Mouse (Mus musculus): ENCODE measurements around the gene Rab22a. TPM values are rescaled to one million over a fixed set of nuclear protein-coding genes. Genes with fewer than 3 reads are reported as not detected.

The Rab22a gene
- polyA plus RNA-seq, 2 experiments: 3.7 to 13.2 TPM

DNA sequence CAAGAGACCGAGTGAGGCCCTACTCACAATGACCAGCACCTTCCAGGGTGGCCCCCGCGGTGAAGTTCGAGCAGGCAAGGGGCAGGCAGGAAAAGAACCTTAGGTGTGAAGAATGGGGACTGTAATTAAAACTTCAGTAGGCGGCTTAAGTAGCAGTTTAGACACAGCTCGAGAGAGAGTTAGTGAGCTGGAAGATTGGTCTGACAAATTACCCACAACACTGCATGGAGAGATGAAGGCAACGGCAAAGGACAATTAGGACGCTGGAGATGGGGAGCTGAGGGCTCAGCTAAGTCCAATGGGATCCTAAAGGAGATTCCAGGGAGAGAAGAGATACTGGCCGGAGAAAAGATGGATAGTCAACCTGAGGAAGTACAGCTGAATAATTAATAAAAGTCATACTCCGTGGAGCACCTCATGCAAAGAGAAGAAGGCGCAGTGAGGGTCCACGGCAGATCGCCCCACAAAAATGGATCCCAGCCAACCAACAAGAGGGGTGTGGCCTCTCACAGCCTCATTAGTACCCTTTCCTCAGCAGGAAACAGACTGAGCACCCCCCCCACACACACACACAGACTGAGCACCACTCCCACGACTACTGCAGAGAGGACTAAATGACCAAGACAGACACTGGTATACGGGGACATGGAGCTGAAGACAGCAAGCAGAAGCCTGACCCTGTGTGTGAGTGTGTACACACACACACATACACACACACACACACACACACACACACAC is 17.1 kb upstream of the Rab22a start:
- TF ChIP-seq CTCF (IDR thresholded peaks at IDR 0.05; ENCODE audit: low read depth) (no peak), EP300 (IDR thresholded peaks at IDR 0.05; ENCODE audit: low read depth) (no peak)
- H3K9ac ChIP-seq (replicated peaks): no peak overlapping the region
- WGBS (ENCODE audit: insufficient replicate concordance): 71% methylated on average over 15 of the region's 15 CpGs
- no peaks in the 10 kb centered on the region for H3K4me1 ChIP-seq (replicated peaks; ENCODE audit: control insufficient read depth in 2 of 2, insufficient read depth in 2 of 2, low read length in 1 of 2)
- no peak overlapping the region for H3K4me2 ChIP-seq (ENCODE audit: low read depth)
- no peak overlapping the region for H3K27ac ChIP-seq
- H3K4me3 ChIP-seq (ENCODE audit: insufficient read depth in 1 of 2, low read depth in 2 of 2, low read length in 2 of 2): no peak overlapping the region
- ATAC-seq (ENCODE audit: insufficient read depth) (no peak), DNase-seq (ENCODE audit: low read depth in 3 of 3, low spot score in 3 of 3) (no peak)
- H3K36me3 ChIP-seq (replicated peaks; ENCODE audit: control insufficient read depth, insufficient read depth, low read depth): no peaks in the 10 kb centered on the region
- H3K27me3 ChIP-seq (ENCODE audit: control insufficient read depth, insufficient read depth, low read length): no peaks in the 10 kb centered on the region
- no peaks in the 10 kb centered on the region for H3K9me3 ChIP-seq (ENCODE audit: control insufficient read depth, low read length)

DNA sequence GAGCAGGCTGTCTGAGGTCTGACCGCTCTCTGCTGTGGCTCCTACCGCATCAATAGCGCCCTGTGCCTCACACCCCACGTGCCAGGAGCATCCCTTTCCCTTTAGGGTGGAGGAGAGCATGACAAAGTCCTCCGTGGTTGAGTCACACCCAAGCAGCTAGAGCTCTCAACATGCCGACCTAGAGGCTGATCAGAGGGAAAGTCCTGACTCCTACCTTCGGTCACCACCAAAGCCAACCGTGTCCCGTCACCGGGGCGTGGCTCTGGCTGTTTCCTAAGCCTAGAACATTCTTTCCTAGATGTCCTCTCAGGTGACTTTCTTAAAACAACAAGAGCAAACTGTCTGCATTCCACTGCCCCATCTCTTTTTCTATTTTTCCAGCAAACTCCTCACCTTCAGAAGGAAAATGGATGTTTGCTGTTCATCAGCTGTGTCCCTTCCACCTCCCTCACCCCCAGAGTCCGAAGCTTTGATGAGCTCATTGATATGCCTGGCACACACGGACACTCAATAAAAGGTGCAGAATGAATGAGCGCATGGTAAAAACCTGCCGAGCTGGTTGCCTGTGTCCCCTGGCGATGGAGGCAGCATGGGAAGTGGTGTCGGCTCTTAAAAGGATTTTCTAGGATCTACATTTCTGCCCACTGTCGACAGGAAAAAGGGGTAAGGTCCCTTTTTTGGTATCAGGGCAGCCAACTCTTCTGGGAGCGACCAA is 12.2 kb upstream of the Rab22a start:
- no peaks in the 10 kb centered on the region for H3K9me3 ChIP-seq (ENCODE audit: control insufficient read depth, low read length)
- H3K9ac ChIP-seq (replicated peaks): no peak overlapping the region
- WGBS (ENCODE audit: insufficient replicate concordance): 74% methylated on average over 19 of the region's 19 CpGs
- ATAC-seq (ENCODE audit: insufficient read depth) (no peak), DNase-seq (ENCODE audit: low read depth in 3 of 3, low spot score in 3 of 3) (no peak)
- TF ChIP-seq CTCF (IDR thresholded peaks at IDR 0.05; ENCODE audit: low read depth) (no peak), EP300 (IDR thresholded peaks at IDR 0.05; ENCODE audit: low read depth) (no peak)
- no peak overlapping the region for H3K4me2 ChIP-seq (ENCODE audit: low read depth)
- H3K27ac ChIP-seq: no peak overlapping the region
- H3K4me1 ChIP-seq (replicated peaks; ENCODE audit: control insufficient read depth in 2 of 2, insufficient read depth in 2 of 2, low read length in 1 of 2): no peaks in the 10 kb centered on the region
- H3K4me3 ChIP-seq (ENCODE audit: insufficient read depth in 1 of 2, low read depth in 2 of 2, low read length in 2 of 2): no peak overlapping the region
- H3K36me3 ChIP-seq (replicated peaks; ENCODE audit: control insufficient read depth, insufficient read depth, low read depth): no peaks in the 10 kb centered on the region
- H3K27me3 ChIP-seq (ENCODE audit: control insufficient read depth, insufficient read depth, low read length): no peaks in the 10 kb centered on the region

- no peak overlapping the region for H3K4me3 ChIP-seq (ENCODE audit: insufficient read depth in 1 of 2, low read depth in 2 of 2, low read length in 2 of 2)
- 65% methylated on average over 10 of the region's 10 CpGs for WGBS (ENCODE audit: insufficient replicate concordance)
- DNase-seq (ENCODE audit: low read depth in 3 of 3, low spot score in 3 of 3) (no peak), ATAC-seq (ENCODE audit: insufficient read depth) (no peak)
- H3K36me3 ChIP-seq (replicated peaks; ENCODE audit: control insufficient read depth, insufficient read depth, low read depth): no peaks in the 10 kb centered on the region
- peaks cover 0 to 9% of the 10 kb centered on the region in 2 experiments; a peak in 2 of 4 replicates for H3K4me1 ChIP-seq (replicated peaks; ENCODE audit: control insufficient read depth in 2 of 2, insufficient read depth in 2 of 2, low read length in 1 of 2)
- no peak overlapping the region for H3K4me2 ChIP-seq (ENCODE audit: low read depth)
- no peak overlapping the region for H3K9ac ChIP-seq (replicated peaks)
- no peak for TF ChIP-seq EP300 (IDR thresholded peaks at IDR 0.05; ENCODE audit: low read depth)
- no peak for TF ChIP-seq CTCF (IDR thresholded peaks at IDR 0.05; ENCODE audit: low read depth)
- no peaks in the 10 kb centered on the region for H3K9me3 ChIP-seq (ENCODE audit: control insufficient read depth, low read length)
- H3K27ac ChIP-seq: no peak overlapping the region
- H3K27me3 ChIP-seq (ENCODE audit: control insufficient read depth, insufficient read depth, low read length): no peaks in the 10 kb centered on the region
Measured at GRCm38 (mm10) chr2:173649762-173650161, 9.8 kb upstream of the Rab22a start.

GRCm38 (mm10) chr2:173653526-173653925 is 6.0 kb upstream of the Rab22a start:
- Histone ChIP-seq H3K9me3 (ENCODE audit: control insufficient read depth, low read length) (no peaks in the 10 kb centered on the region), H3K9ac (replicated peaks) (no peak overlapping the region), H3K36me3 (replicated peaks; ENCODE audit: control insufficient read depth, insufficient read depth, low read depth) (no peaks in the 10 kb centered on the region), H3K4me1 (replicated peaks; ENCODE audit: control insufficient read depth in 2 of 2, insufficient read depth in 2 of 2, low read length in 1 of 2) (peaks cover 16 to 25% of the 10 kb centered on the region in 2 experiments), H3K4me3 (ENCODE audit: insufficient read depth in 1 of 2, low read depth in 2 of 2, low read length in 2 of 2) (no peak overlapping the region), H3K4me2 (ENCODE audit: low read depth) (no peak overlapping the region), H3K27me3 (ENCODE audit: control insufficient read depth, insufficient read depth, low read length) (no peaks in the 10 kb centered on the region), H3K27ac (no peak overlapping the region)
- ATAC-seq (ENCODE audit: insufficient read depth) (no peak), DNase-seq (ENCODE audit: low read depth in 3 of 3, low spot score in 3 of 3) (no peak)
- 75% methylated on average over 5 of the region's 5 CpGs for WGBS (ENCODE audit: insufficient replicate concordance)
- TF ChIP-seq EP300 (IDR thresholded peaks at IDR 0.05; ENCODE audit: low read depth): no peak
- no peak for TF ChIP-seq CTCF (IDR thresholded peaks at IDR 0.05; ENCODE audit: low read depth)

DNA sequence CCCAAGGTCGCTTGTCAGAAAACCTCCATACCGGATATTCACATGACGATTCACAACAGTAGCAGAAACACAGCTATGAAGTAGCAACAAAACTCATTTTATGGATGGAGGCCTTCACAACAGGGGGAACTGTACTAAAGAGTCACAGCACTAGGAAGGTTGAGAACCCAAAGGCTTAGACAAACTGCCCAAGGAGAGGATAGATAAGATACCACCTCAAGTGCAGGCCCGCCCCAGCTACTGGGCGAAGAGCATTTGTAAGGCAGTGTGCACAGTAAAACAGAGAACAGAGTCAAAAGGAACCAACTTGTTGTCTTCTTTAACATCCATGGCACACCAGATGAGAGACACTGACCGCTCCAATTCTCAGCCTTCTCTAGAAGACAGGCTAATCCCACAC is 1.8 kb upstream of the Rab22a start:
- Histone ChIP-seq H3K27ac (peak overlapping the region; percentile 59), H3K36me3 (replicated peaks; ENCODE audit: control insufficient read depth, insufficient read depth, low read depth) (peaks cover 7% of the 10 kb centered on the region; the same call in 1 of the 2 replicates), H3K4me1 (replicated peaks; ENCODE audit: control insufficient read depth in 2 of 2, insufficient read depth in 2 of 2, low read length in 1 of 2) (peaks cover 26 to 41% of the 10 kb centered on the region in 2 experiments), H3K9me3 (ENCODE audit: control insufficient read depth, low read length) (no peaks in the 10 kb centered on the region), H3K4me2 (ENCODE audit: low read depth) (peak overlapping the region; percentile 79), H3K27me3 (ENCODE audit: control insufficient read depth, insufficient read depth, low read length) (no peaks in the 10 kb centered on the region), H3K4me3 (ENCODE audit: insufficient read depth in 1 of 2, low read depth in 2 of 2, low read length in 2 of 2) (no peak overlapping the region; a peak in 1 of 4 replicates), H3K9ac (replicated peaks) (peak overlapping the region; percentile 33)
- peak in 2 of 3 experiments; percentile 41 to 42 for DNase-seq (ENCODE audit: low read depth in 3 of 3, low spot score in 3 of 3)
- WGBS (ENCODE audit: insufficient replicate concordance): 42% methylated on average over 6 of the region's 6 CpGs
- peak; percentile 10; the same call in 1 of the 2 replicates for ATAC-seq (ENCODE audit: insufficient read depth)
- TF ChIP-seq CTCF (IDR thresholded peaks at IDR 0.05; ENCODE audit: low read depth): no peak
- TF ChIP-seq EP300 (IDR thresholded peaks at IDR 0.05; ENCODE audit: low read depth): peak; percentile 35; the same call in 1 of the 2 replicates
